Mouse (Mus musculus) lung, adult 2 months (tissue): Measurements from ENCODE around the gene Calb2.

Source experiments
- CTCF ChIP-seq: fragments of 200-500 bp; IDR thresholded peaks from 2 replicates; pipeline ENCODE4 v1.5.1; 2011; ENCODE audit warnings: mild to moderate bottlenecking, low read length, control low read depth; ENCODE audit not compliant: insufficient read depth
- POLR2A ChIP-seq: fragments of 200-500 bp; IDR thresholded peaks from 2 replicates; pipeline ENCODE4 v1.6.1; 2011; ENCODE audit warnings: low read depth, mild to moderate bottlenecking, control low read depth, low read length, borderline replicate concordance; ENCODE audit errors: extremely low read depth

- TF ChIP-seq CTCF (no peak), POLR2A (no peak)
Observed at GRCm38 (mm10) chr8:110140770-110141169, 27.2 kb downstream of the Calb2 start.
